ENCODE assay signal across 28 mouse cellular contexts in the genomic region with DNA sequence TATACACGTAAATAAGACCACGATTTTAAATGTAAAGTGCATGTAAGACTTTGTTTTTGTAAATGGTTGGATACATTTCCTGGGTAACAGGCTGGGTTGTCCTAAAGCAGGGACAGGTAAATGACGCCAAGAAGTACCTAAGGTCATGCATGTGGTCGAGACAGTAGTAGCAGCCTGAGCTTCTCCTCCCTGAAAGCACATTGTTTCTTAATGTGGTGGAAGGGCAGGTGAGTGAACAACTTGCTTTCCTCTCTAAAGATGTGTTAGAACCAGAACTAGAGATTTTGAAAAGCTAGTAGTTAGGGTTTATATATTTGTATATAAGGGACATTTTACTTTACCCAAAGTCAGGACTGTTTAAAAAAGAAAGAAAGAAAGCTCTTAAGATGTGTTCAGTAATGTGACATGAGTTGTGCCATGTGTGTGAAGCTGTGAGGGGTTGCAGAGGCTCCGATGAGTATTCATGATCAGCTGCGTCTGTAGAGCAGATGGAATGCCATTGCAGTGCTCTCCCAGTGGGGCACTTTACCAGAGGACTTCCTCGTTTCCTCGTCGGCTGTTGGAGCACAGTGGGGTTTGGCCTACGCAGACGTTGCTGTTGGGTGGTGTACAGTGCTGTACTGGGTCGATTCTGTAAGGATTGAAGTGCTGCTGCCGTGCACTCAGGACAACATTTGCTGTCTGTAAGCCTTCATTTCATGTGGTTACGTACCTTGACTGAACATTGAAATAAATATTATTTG. TPM values are rescaled to one million over a fixed set of nuclear protein-coding genes. Genes with fewer than 3 reads are reported as not detected.
"Had no signal": no experiment of that assay in that cellular context is flagged by ENCODE, and none has a peak within 500 bp of the region (broad histone marks: within the 10 kb centered on the region; RNA-seq: fewer than 3 reads in every experiment).

No protein-coding gene starts in this region.

- H3K4me3 ChIP-seq: limb, embryonic 13.5 days; liver, embryonic 15.5 days; midbrain, embryonic 12.5 days; myocyte; neural tube, embryonic 13.5 days; stomach, embryonic 15.5 days had no signal

- H3K4me1 ChIP-seq: midbrain, embryonic 12.5 days had no signal

- H3K9me3 ChIP-seq: limb, embryonic 13.5 days; liver, embryonic 15.5 days; midbrain, embryonic 12.5 days; neural tube, embryonic 13.5 days; stomach, embryonic 15.5 days had no signal

- ATAC-seq: hindbrain, postnatal 0 days; inflammation-experienced regulatory T-cells, adult 6 months; intestine, embryonic 16.5 days; midbrain, embryonic 16.5 days had no signal

- H3K27me3 ChIP-seq: limb, embryonic 13.5 days; liver, embryonic 15.5 days; midbrain, embryonic 12.5 days; neural tube, embryonic 13.5 days; stomach, embryonic 15.5 days had no signal

- DNase-seq: kidney, adult 18-20 months; kidney, postnatal 14 days; kidney, postnatal 4 days; left cerebral cortex, postnatal 4 days; lung, adult 2 months; lung, postnatal 14 days; lung, postnatal 4 days; retina, postnatal 1 day; right cerebral cortex, postnatal 25 days; spleen, adult 18-20 months; thymus, postnatal 25 days had no signal

- H3K27ac ChIP-seq: hindbrain, postnatal 0 days; limb, embryonic 13.5 days; liver, embryonic 15.5 days; midbrain, embryonic 12.5 days; neural tube, embryonic 13.5 days; stomach, embryonic 15.5 days had no signal

- H3K9ac ChIP-seq: limb, embryonic 13.5 days; liver, embryonic 15.5 days; midbrain, embryonic 12.5 days; neural tube, embryonic 13.5 days; stomach, embryonic 15.5 days had no signal

- H3K4me2 ChIP-seq: limb, embryonic 13.5 days; liver, embryonic 11.5 days; liver, embryonic 15.5 days; midbrain, embryonic 12.5 days; neural tube, embryonic 13.5 days; stomach, embryonic 15.5 days had no signal

RNA-seq across cellular contexts. Expression of a gene that starts 30.2 kb away (rescaled TPM):
- total RNA-seq: hindbrain, postnatal 0 days; left cerebral cortex, adult 8-10 months; left cerebral cortex, postnatal 14 days; left cerebral cortex, postnatal 4 days; megakaryocyte progenitor cell, adult 5-6 weeks; megakaryocyte-erythroid progenitor cell, adult 5-6 weeks; monocyte, adult 5-6 weeks; neutrophil, adult 5-6 weeks had no signal
- polyA plus RNA-seq: inflammation-experienced regulatory T-cells, adult 6 months; liver, embryonic 11.5 days; liver, embryonic 15.5 days; lung, adult 2 months; midbrain, embryonic 12.5 days; midbrain, embryonic 16.5 days; neural tube, embryonic 13.5 days had no signal
